Comparison of ENCODE assay signal across 2 mouse cellular contexts in genomic region chr5:151379210-151379609, GRCm38 (mm10).
A peak's percentile ranks its signal among the peaks of the same experiment; 100 is the strongest.
TF ChIP-seq lines count a peak whose summit lies in the region.

No protein-coding gene starts in this region.

TF ChIP-seq in CH12.LX, 34 proteins besides CTCF, POLR2A, EP300 and RAD21 (continued from another document):
- TF ChIP-seq BHLHE40 (IDR thresholded peaks at IDR 0.05; ENCODE audit: low read depth, low read length): no peak
- no peak for TF ChIP-seq USF1 (IDR thresholded peaks at IDR 0.05; ENCODE audit: low read depth, low read length)
- no peak for TF ChIP-seq POLR2AphosphoS2 (IDR thresholded peaks at IDR 0.05; ENCODE audit: low read depth, low read length)

TF ChIP-seq in myocyte, 11 proteins besides CTCF, POLR2A, EP300 and RAD21 (continued from another document):
- peak in 2 of 3 experiments; percentile 26 to 68 for TF ChIP-seq MYOD1 (IDR thresholded peaks at IDR 0.05; ENCODE audit: control insufficient read depth in 1 of 3, insufficient read length in 2 of 3, low read depth in 2 of 3)
TF ChIP-seq in myocyte: peak in this region for 1.
